Mouse (Mus musculus) B cell, adult 2 months (primary cell): ENCODE measurements around the gene Bub3.
A peak's percentile ranks its signal among the peaks of the same experiment; 100 is the strongest.

ENCODE experiments used
- DNase-seq, 2 experiments: peaks; one replicate each; pipeline ENCODE4 v3.0.0; 2022

The Bub3 gene

DNA sequence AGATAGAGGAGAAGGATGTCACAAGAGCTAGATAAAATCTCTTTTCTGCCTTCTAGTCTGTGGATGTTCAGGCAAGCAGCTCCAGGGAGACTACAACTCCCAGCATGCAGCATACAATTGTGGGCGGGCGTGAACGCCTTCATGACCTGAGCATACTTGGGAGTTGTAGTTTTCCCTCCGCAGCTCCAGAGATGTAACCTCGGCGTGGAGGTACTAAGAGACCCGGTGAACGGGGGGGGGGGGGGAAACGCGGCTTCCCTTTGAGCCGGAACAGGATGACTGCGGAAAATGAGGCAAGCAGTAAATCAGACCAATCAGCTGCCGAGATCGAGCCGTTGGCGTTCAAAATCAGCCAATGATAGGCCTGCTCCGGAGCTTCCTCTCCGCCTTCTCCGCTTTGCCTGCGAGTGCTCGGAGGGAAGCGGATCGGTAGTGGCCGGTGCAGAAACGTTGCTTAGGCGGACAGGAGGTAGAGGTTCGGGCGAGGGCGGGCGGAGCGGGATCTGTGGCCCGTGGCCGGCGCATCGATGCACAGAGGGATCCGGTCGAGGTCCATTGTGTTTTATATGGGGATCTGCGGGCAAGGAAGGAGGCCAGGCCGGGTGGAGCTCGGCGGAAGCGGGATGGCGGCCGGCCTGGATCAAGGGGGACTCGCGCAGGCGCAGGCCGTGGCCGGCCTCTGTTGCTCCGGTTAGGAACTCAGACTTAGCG, at the start of gene Bub3:
Gene Bub3, plus strand, starts transcription at position 237 of the 711 bp plus-strand sequence.
- peak; percentile 88 to 91 for DNase-seq

DNA sequence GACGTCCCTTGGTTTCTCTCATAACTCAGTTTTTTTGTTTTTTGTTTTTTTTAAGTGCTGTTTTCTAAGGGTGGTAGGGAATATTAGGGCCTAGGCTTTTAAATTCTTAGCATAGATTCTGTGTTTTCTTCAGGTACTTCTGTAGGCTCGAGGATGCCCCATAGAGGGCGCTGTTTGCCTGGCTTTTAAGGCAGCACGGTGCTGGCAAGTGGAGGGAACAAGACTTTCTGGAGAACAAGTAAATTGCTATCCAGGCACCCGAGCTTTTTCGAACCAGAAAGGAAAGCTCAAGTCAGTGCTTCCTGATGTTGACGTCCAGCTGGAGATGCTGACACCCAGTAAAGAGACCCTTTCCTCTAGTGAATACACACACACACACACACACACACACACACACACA, 20.0 kb upstream of the Bub3 start:
- peak; percentile 90 for DNase-seq

DNA sequence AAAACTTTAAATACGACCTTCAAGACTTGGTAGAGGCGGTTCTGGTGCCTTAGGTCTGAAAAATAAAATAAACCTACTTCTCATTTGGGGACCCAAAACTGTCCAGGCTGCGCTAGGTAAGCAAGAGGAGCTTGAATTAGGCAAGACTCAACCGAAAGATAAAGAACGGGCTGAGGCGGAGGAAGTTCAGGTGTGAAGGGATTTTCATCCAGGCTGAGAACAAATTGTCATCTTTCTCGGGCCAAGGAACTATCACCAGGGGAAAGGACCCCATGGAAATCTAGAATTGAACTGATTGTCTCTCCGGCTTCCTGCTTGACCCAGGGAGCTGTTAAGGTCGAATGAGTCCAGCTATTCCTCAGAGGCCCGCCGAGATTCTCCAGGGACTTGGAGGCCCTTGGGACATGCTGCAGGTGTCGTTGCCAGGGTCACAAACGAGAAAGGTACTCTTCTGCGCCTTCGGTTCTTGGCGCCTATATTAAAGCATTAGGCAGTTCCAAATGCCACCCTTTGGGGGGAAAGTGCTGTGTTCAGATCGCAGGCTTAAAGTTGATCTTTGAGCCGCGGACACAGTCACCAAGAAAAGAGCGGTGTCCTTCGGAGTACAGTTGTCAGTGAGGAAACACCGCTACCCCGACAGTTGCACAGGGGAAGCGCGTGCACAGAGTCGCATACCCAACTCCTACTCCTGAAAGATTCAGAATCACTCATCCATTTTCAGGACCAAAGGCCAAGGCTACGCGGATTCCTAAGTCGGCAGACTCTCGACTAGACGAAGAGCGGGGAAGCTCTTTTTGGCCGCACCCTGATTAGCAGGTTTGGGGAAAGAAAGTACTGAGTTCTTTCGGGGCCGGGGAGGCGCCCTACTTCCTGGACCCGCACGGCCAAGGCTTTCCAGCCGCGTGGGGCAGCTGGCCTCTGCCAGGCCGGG, 18.6 kb upstream of the Bub3 start:
- peak; percentile 22 to 45 for DNase-seq

DNA sequence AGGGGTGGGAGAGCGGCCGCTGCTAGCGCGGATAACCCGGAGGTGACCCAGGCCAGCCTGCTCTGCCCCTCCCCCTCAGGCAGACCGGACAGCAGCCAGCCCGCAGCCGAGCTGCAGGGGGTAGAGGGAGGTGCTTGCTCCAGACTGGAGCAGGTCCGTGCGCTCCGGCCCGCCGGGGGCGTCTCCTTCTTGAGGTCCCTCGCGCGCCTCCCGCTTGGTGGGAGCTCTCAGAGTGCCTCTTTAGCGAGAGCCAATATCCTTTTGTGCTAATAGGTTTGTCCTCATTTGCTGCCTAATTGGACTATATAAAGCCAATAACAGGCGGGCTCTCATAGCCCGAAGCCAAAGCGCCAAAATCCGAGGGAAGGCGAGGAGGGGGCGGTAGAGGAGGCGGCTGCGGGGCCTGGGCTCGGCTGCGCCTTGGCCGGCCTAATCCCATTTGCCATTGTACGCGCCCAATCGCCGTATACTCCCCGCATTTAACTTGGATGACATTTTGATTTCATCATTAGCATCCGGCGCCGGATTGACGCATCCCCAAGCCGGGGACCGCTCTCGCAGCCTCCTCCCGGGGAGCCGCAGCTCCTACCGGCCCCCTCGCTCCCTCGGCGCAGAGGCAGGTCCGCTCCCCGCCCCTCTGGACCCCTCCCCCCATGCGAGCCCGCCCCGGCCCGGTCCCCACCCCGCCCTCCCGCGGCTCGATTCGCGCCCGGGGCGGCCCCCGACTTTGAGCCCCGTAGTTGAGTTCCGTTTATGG, 17.7 kb upstream of the Bub3 start, which contains the start of gene Hmx3:
Gene Hmx3, plus strand, starts transcription at position 753 of the 757 bp plus-strand sequence.
- DNase-seq = peak in 1 of 2 experiments; percentile 39

DNA sequence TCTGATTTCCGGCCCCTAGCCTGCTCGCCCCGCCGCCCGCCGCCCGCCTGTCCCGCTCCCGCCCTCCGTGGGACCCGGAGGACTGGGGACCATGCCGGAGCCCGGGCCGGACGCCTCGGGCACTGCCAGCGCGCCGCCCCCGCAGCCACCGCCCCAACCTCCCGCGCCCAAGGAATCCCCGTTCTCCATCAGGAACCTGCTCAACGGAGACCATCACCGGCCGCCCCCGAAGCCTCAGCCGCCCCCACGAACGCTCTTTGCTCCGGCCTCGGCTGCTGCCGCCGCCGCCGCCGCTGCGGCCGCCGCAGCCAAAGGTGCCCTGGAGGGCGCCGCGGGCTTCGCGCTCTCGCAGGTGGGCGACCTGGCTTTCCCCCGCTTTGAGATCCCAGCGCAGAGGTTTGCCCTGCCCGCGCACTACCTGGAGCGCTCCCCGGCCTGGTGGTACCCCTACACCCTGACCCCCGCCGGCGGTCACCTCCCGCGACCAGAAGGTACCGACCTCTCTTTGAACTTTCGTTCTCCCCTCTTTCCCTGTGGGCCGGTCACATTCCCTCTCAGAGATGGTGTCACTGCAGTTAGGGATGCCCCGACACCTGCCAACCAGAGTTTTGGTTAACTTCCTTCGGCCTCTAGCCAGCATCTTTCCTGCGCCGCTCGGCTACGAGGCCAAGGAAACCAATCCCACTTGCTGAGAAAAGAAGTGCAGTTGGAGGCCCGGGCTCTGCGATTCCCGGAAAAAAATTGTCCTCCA, 17.0 kb upstream of the Bub3 start:
- peak; percentile 32 to 43 for DNase-seq

DNA sequence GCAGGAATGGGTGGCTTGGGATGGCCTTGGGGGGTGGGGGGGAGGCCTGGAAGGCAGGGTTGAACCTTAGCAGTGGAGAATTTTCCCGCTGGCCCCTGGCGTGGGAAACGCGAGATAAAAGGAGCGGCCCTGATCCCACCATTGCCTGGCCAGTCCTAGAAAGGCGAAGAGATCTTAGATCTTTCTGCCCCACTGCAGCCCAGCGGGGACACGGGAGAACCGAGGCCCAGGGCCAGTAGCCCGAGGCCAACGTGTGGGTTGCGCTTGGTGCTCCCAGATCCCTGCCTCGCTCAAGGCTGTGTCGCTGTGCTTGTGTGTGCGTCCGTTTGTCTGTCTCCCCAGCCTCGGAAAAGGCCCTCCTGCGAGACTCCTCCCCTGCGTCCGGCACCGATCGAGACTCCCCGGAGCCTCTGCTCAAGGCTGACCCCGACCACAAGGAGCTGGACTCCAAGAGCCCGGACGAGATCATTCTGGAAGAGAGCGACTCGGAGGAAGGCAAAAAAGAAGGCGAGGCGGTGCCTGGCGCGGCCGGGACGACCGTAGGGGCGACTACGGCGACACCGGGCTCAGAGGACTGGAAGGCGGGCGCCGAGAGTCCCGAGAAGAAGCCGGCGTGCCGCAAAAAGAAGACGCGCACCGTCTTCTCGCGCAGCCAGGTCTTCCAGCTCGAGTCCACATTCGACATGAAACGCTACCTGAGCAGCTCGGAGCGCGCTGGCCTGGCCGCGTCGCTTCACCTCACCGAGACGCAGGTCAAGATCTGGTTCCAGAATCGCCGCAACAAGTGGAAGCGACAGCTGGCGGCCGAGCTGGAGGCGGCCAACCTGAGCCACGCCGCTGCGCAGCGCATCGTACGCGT, 16.2 kb upstream of the Bub3 start:
- peak; percentile 41 to 58 for DNase-seq

DNA sequence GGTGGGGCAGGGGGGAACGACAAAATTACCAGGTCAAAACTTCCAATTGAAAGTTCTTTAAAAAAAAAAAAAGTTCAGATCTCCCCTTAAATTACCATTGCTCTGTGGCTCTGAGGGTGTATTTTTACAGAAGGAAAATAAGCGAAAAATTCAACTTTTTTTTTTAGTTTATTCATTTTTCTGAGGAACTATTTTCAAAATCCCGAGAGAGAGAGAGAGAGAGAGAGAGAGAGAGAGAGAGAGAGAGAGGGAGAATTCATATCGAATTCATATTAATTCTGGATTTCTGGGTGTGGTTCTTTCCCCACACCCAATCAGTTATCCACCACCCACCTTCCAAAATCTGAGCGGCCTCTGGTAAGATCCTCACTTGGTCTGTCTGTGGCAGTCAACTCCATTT, 15.2 kb upstream of the Bub3 start:
- peak in 1 of 2 experiments; percentile 13 for DNase-seq

DNA sequence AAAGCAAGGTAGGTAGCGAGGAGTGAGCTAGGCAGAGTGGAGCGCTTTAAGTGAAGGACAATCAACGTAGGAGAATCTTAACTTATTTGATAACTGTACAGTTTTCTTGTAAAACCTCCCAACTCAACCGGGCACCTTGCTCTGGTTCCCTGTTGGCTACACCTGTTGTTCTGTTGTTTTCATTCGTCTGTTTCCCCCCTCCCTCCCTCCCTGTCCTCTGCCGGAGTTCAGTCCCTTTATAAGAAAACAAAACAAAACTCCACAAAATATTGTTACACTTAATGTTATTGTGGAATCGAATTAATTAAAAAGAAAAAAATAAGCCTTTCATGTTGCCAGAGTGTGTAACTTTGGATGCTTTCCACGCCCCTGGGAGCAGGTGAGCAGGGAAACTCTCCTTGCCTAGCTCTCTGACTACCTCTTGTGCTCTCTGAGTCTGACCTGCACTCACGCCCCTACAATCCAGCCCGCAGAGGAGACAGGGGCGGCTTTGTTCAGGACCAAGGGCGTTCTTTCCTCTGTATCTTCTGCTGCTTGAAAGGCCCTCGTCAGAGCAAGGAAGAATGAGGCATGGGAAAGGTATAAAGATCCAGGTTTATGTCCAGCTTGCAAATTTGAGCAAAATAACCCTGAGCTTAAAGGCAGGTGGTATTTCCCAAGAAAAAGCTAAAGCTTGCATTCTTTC, 14.2 kb upstream of the Bub3 start:
- DNase-seq = peak; percentile 3 to 19

DNA sequence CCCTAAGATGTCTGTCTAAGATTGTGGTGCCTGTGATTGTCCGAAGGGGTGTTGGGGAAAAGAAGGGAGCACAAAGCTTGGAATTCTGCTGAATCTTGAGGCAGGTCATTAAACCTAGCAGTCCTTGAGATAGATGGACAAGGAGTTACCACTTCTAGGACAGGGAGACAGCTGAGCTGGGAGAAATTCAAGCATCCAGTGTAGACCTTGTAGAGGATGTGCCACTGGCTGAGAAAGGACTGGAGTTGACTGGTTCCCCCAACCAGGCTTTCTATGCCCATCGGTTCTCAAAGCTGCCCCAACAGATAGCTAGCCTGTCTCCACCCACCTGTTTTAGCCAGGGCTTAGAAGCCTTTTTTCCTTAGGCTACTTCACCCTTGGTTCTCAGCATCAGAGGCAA, 13.6 kb upstream of the Bub3 start:
- peak in 1 of 2 experiments; percentile 16 for DNase-seq

DNA sequence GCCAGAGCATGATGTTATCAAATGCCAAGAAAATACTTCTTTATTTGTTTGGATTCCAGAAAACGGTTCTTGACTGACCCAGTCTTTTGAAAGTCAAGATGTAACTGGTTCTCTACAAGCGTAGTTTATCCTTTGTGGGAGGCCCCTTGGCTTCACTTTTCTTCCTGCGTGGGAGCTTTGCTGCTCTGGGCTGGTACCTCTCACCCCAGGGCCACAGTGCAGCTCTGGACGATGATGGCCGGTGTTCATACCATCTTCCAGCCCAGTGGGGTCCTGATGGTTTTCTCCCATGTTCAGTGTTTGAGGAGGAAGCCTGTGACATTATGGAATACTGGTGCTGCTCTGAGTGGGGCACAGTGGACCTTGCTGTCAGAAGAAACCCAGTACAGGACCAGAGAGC, 12.5 kb upstream of the Bub3 start:
- DNase-seq = peak; percentile 7 to 8

DNA sequence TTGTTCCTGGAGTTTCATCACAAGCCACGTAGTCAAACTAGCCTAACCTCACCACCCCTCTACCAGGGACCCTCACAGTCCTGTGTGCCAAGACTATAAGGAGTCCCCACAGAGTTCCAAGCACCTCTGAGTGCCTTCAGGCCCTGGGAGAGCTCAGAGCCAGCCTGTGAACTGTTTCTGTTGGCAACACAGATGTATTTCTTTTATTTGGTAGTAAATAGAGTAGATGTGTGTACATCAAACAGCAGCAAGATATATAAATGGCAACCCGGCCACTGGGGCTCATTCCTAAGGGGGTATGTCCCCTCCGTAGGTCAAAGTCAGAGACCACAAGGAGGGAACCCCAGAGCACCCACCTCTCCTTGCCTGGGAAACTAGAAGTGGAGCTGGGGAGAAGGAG, 11.5 kb upstream of the Bub3 start, which contains the start of gene Hmx2:
Gene Hmx2, plus strand, starts transcription at position 301 of the 400 bp plus-strand sequence.
- peak; percentile 11 to 21 for DNase-seq

DNA sequence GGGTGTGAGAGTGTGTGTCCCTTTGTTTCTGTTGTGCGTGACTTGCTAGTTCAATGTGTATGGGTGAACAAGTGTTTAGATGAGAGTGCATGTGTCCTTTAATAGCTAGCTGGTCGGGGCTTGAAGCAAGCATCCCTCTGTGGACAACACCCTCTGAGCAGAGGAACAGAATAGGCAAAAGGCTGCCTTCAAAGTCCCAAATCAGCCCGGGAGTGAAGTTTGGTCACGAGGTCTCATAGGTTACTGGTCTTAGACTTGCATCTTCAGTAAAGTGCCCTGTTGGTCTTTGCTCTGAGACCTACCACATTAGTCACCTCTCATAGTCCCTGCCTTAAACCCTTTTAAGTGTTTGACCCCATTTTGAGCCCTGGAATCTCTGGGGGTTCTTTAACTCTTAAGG, 8.6 kb upstream of the Bub3 start:
- DNase-seq = peak; percentile 22 to 30

DNA sequence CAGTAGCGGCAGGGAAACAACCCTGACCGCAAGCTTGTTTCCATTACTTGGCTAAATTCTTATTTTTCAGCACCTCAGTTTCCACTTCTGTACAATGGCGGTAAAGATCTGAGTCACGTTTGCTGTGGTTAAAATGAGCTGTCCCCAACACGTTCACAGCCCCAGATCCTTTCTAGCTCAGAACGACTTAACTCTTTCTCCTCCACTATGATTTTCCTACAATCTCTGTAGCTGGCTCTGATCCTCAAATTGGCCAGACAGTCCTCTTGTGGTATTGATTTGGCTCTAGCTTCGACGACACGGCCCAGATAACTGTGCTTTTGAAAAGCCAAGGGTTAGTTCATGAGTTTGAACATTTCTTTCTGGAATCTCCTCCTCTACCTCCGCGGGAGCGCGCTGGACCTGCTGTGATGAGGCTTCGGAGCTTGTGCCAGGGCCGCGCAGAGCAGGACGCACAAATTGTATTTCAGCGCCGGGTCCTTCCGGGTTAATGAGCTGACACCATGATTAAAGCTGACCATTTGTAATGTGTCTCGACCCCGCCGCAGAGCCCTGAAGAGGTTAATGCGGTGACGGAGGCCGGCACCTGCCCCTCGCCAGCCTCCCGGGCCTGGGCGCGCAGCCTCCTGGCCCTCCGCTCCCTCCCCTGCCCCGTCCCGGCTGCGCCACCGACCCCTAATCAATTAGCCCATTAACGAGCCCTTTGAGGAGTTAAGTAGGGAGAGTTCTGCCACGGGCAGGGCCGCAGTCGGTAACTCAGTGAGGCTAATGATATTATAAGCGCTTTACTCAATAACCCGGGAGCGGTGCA, 7.9 kb upstream of the Bub3 start:
- DNase-seq = peak; percentile 10 to 23

DNA sequence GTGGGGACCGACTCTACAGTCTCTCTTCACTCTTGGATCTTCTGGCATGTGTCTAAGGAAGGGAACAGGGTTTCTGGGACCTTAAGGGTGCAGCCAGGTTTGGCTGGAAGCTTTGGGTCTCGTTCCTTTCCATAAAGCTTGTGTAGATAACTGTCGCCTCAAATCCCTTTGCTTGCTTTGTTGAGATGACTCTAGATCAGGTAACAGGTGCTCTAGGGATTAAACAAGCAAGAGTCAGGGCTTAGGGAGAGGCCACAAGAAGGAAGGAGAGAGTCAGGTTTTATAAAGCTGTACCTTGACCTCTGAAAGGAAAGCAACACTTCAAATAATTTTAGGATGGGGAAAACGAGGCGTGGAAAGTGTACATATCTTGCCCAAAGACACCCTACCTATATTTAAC, 7.2 kb upstream of the Bub3 start:
- peak in 1 of 2 experiments; percentile 9 for DNase-seq

DNA sequence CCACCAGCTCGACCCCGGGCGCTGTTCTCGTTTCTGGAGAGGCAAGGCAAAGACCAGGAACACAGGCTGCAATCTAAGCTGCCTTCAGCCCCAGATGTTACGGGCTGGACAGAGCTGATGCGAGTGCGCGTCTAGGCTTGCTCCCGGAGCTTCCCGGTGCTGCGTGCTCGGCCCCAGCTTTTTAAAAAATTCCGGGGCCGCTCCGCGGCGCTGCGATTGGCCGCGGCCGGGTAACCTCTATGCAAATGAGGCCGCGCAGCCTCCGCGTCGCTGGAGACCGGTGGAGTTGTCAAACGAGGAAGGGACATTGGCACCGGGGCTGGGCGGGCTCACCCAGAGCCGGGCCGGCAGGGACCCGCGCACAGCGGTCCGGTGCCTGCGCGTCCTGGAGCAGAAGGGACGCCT, 6.2 kb upstream of the Bub3 start:
- peak; percentile 67 to 71 for DNase-seq

DNA sequence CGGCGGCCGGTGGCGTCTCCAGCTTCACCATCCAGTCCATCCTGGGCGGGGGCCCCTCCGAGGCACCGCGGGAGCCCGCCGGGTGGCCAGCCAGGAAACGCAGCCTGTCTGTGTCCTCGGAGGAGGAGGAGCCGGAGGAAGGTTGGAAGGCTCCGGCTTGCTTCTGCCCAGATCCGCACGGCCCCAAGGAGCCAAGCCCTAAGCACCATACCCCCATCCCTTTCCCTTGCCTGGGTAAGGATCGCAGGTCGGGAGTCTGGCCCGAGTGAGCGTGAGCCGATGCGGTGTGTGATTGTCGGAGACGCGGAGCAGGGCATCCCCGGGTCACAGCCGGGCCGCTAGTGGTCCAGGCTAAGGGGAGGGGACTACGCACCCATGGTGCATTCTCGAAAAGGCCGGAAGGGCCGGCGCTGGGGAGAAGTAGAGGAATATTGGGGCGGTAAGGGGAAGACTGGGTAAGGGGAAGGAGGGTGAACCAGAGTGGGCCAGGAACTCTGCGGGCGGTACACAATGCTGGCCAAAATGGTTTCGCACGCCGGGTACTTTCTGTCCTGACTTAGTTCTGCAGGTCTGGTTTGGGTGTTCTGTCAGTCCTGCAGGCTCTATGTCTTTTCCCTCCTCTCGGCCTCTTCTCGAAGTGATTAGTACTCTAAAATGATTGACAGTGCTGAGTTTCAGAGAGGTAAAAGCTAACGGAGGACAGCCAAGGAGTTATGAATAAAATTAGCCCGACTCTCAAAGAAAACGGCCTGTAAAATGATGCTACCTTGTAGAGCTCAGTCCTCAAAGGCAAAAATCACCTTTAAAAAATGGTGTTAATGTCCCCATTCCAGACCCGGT, 5.5 kb upstream of the Bub3 start:
- peak; percentile 47 to 55 for DNase-seq

DNA sequence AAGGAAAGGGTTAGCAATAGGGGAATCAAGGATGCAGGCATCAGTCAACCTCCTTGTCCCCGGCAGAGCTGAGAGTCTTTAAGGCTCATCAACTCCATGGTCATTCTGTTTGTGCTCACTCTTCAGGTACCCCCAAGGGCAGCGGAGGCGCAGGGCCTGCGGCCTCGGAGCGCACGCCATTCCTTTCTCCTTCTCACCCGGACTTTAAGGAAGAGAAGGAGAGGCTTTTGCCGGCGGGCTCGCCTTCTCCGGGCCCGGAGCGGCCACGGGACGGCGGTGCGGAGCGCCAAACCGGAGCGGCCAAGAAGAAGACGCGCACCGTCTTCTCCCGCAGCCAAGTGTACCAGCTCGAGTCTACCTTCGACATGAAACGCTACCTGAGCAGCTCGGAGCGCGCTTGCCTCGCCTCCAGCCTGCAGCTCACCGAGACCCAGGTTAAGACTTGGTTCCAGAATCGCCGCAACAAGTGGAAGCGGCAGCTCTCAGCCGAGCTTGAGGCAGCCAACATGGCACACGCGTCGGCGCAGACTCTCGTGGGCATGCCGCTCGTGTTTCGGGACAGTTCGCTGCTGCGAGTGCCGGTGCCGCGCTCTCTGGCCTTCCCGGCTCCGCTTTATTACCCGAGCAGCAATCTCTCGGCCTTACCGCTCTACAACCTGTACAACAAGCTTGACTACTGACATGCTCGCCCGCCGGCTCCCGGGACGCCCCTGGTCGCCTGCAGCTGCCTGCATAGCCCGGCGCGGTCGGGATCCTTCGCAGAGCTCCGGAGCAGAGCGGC, 4.5 kb upstream of the Bub3 start:
- peak; percentile 57 to 68 for DNase-seq

DNA sequence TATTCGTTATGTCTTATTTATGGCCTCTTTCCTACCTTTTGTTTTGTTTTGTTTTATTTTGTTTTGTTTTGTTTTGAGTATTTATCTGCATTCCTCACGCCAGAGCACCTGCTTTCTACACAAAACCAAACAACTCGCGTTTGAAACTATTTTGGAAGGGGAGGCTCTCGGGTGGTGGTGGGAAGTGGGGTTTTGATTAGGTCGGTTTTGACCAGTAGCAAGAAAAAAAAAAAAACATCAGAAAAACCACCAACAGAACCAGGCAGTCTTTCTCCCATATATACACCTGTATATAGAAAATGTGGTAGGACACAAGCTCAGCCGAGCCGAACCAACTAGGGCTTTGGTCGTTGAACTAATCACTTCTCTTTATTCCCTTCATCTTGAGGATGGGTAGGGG, 3.9 kb upstream of the Bub3 start:
- DNase-seq = no peak
